Mouse (Mus musculus): ENCODE results near the gene Cdkn2d. TPM values are rescaled to one million over a fixed set of nuclear protein-coding genes. Genes with fewer than 3 reads are reported as not detected.

Gene Cdkn2d
- polyA plus RNA-seq, 2 experiments, result 43.2 to 51.1 TPM

DNA sequence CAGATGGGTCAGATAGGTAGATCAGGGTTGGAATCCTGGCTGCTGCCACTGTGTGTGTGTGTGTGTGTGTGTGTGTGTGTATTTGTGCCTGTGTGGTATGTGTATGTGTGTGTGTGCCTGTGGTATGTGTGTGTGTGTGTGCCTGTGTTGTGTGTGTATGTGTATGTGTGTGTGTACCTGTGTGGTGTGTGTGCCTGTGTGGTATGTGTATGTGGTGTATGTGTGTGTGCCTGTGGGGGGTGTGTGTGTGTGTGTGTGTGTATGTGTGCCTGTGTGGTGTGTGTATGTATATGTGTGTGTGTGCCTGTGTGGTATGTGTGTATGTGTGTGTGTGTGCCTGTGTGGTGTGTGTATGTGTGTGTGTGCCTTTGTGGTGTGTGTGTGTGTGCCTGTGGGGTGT, 36.5 kb downstream of the Cdkn2d start:
- ATAC-seq (ENCODE audit: low FRiP score, low read depth), result no peak

GRCm38 (mm10) chr9:21251116-21251735, 40.0 kb downstream of the Cdkn2d start:
- peak; percentile 23 for DNase-seq (ENCODE audit: low spot score)
- H3K9me3 ChIP-seq (ENCODE audit: control insufficient read depth, low read length), result no peaks in the 10 kb centered on the region
- peaks cover 40% of the 10 kb centered on the region for H3K27me3 ChIP-seq (ENCODE audit: control insufficient read depth, insufficient read depth, low read length)
- no peak for ATAC-seq (ENCODE audit: low FRiP score, low read depth)
- no peak overlapping the region for H3K4me2 ChIP-seq (replicated peaks; ENCODE audit: low read depth, low read length, severe bottlenecking)
- no peaks in the 10 kb centered on the region for H3K4me1 ChIP-seq (ENCODE audit: control insufficient read depth, insufficient read depth, low read length)
- no peak overlapping the region for H3K4me3 ChIP-seq (replicated peaks; ENCODE audit: low read length)
- TF ChIP-seq POLR2A (IDR thresholded peaks at IDR 0.05; ENCODE audit: borderline replicate concordance, extremely low read depth, insufficient read depth, insufficient read length), result no peak
- H3K27ac ChIP-seq (replicated peaks; ENCODE audit: low read depth, low read length), result no peak overlapping the region
- no peak overlapping the region for H3K9ac ChIP-seq (ENCODE audit: low read depth, low read length, severe bottlenecking)
- no peaks in the 10 kb centered on the region for H3K36me3 ChIP-seq (ENCODE audit: control insufficient read depth, insufficient read depth, low read length)
- 40% methylated on average over 13 of the region's 13 CpGs for WGBS

More for the DNA sequence above, 36.5 kb downstream of the Cdkn2d start:
- no peak overlapping the region for H3K27ac ChIP-seq (replicated peaks; ENCODE audit: low read depth, low read length)
- H3K27me3 ChIP-seq (ENCODE audit: control insufficient read depth, insufficient read depth, low read length), result peaks cover 10% of the 10 kb centered on the region
- no peak for DNase-seq (ENCODE audit: low spot score)
- H3K9ac ChIP-seq (ENCODE audit: low read depth, low read length, severe bottlenecking), result no peak overlapping the region
- H3K4me1 ChIP-seq (ENCODE audit: control insufficient read depth, insufficient read depth, low read length), result no peaks in the 10 kb centered on the region
- no peak overlapping the region for H3K4me2 ChIP-seq (replicated peaks; ENCODE audit: low read depth, low read length, severe bottlenecking)
- no peaks in the 10 kb centered on the region for H3K9me3 ChIP-seq (ENCODE audit: control insufficient read depth, low read length)
- H3K4me3 ChIP-seq (replicated peaks; ENCODE audit: low read length), result no peak overlapping the region
- no peaks in the 10 kb centered on the region for H3K36me3 ChIP-seq (ENCODE audit: control insufficient read depth, insufficient read depth, low read length)
- TF ChIP-seq POLR2A (IDR thresholded peaks at IDR 0.05; ENCODE audit: borderline replicate concordance, extremely low read depth, insufficient read depth, insufficient read length), result no peak

- ATAC-seq (ENCODE audit: low FRiP score, low read depth), result no peak
- no peaks in the 10 kb centered on the region for H3K4me1 ChIP-seq (ENCODE audit: control insufficient read depth, insufficient read depth, low read length)
- H3K9me3 ChIP-seq (ENCODE audit: control insufficient read depth, low read length), result no peaks in the 10 kb centered on the region
- TF ChIP-seq POLR2A (IDR thresholded peaks at IDR 0.05; ENCODE audit: borderline replicate concordance, extremely low read depth, insufficient read depth, insufficient read length), result no peak
- H3K27ac ChIP-seq (replicated peaks; ENCODE audit: low read depth, low read length), result no peak overlapping the region
- WGBS, result 42% methylated on average over 2 of the region's 2 CpGs
- no peaks in the 10 kb centered on the region for H3K36me3 ChIP-seq (ENCODE audit: control insufficient read depth, insufficient read depth, low read length)
- H3K4me2 ChIP-seq (replicated peaks; ENCODE audit: low read depth, low read length, severe bottlenecking), result no peak overlapping the region
- no peak overlapping the region for H3K4me3 ChIP-seq (replicated peaks; ENCODE audit: low read length)
- no peak overlapping the region for H3K9ac ChIP-seq (ENCODE audit: low read depth, low read length, severe bottlenecking)
- peaks cover 47% of the 10 kb centered on the region for H3K27me3 ChIP-seq (ENCODE audit: control insufficient read depth, insufficient read depth, low read length)
- no peak for DNase-seq (ENCODE audit: low spot score)
These were observed 40.7 kb downstream of the Cdkn2d start for GRCm38 (mm10) chr9:21250509-21250908.

GRCm38 (mm10) chr9:21249629-21250508, 41.3 kb downstream of the Cdkn2d start:
- ATAC-seq (ENCODE audit: low FRiP score, low read depth), result peak; percentile 45; the same call in 1 of the 2 replicates
- Histone ChIP-seq H3K4me3 (replicated peaks; ENCODE audit: low read length) (no peak overlapping the region), H3K27ac (replicated peaks; ENCODE audit: low read depth, low read length) (no peak overlapping the region), H3K36me3 (ENCODE audit: control insufficient read depth, insufficient read depth, low read length) (no peaks in the 10 kb centered on the region), H3K27me3 (ENCODE audit: control insufficient read depth, insufficient read depth, low read length) (peaks cover 53% of the 10 kb centered on the region), H3K4me1 (ENCODE audit: control insufficient read depth, insufficient read depth, low read length) (no peaks in the 10 kb centered on the region), H3K9me3 (ENCODE audit: control insufficient read depth, low read length) (no peaks in the 10 kb centered on the region), H3K9ac (ENCODE audit: low read depth, low read length, severe bottlenecking) (no peak overlapping the region), H3K4me2 (replicated peaks; ENCODE audit: low read depth, low read length, severe bottlenecking) (no peak overlapping the region)
- no peak for DNase-seq (ENCODE audit: low spot score)
- WGBS, result 22% methylated on average over 17 of the region's 17 CpGs
- no peak for TF ChIP-seq POLR2A (IDR thresholded peaks at IDR 0.05; ENCODE audit: borderline replicate concordance, extremely low read depth, insufficient read depth, insufficient read length)

DNA sequence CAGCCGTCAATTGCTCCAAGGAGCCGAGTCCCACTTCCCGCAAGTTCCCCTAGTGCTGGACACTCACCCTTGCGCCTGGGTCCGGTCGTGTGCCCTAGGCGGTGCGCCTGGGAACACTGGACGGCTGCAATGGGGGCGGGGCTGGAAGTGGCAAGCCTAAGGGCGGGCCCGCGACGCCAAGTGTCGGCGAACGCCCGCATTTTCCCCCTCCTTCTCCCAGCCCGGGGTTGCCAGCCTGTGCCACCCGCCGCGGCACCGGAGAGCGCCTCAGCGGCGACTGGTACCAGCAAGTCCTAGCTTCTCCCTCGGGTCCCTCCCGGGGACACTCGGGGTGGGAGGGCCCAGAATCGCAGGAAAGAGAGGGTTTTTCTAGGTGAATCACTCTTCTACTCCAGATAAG, 42.9 kb downstream of the Cdkn2d start, which contains the start of gene S1pr5:
Gene S1pr5 (minus strand): TSS at position 118 of the 400 bp plus-strand sequence.
- Histone ChIP-seq H3K4me1 (ENCODE audit: control insufficient read depth, insufficient read depth, low read length) (peaks cover 6% of the 10 kb centered on the region; the same call in 1 of the 2 replicates), H3K9ac (ENCODE audit: low read depth, low read length, severe bottlenecking) (no peak within 1 kb of the TSS), H3K27ac (replicated peaks; ENCODE audit: low read depth, low read length) (no peak within 1 kb of the TSS), H3K4me3 (replicated peaks; ENCODE audit: low read length) (peak within 1 kb of the TSS; percentile 27), H3K4me2 (replicated peaks; ENCODE audit: low read depth, low read length, severe bottlenecking) (peak within 1 kb of the TSS; percentile 42), H3K27me3 (ENCODE audit: control insufficient read depth, insufficient read depth, low read length) (peaks cover 69% of the 10 kb centered on the region), H3K36me3 (ENCODE audit: control insufficient read depth, insufficient read depth, low read length) (no peaks in the 10 kb centered on the region), H3K9me3 (ENCODE audit: control insufficient read depth, low read length) (no peaks in the 10 kb centered on the region)
- DNase-seq (ENCODE audit: low spot score) (no peak), ATAC-seq (ENCODE audit: low FRiP score, low read depth) (no peak)
- no peak for TF ChIP-seq POLR2A (IDR thresholded peaks at IDR 0.05; ENCODE audit: borderline replicate concordance, extremely low read depth, insufficient read depth, insufficient read length)
- 3% methylated on average over 22 of the region's 30 CpGs for WGBS
